Mouse (Mus musculus) activated CD4-positive, CD25-positive, alpha-beta regulatory T cell (primary cell): ENCODE measurements around the gene Alad. TPM values are rescaled to one million over a fixed set of nuclear protein-coding genes. Genes with fewer than 3 reads are reported as not detected.

Experiments used
- polyA plus RNA-seq, 2 experiments: library from polyadenylated mRNA; unstranded; fragments of 100-300 nt; shearing (Covaris generic); gene quantifications; one replicate each; pipeline ENCODE4 v1.2.1; 2017

Alad gene
- 10 to 100 TPM; 61.2 to 61.8 TPM for polyA plus RNA-seq

DNA sequence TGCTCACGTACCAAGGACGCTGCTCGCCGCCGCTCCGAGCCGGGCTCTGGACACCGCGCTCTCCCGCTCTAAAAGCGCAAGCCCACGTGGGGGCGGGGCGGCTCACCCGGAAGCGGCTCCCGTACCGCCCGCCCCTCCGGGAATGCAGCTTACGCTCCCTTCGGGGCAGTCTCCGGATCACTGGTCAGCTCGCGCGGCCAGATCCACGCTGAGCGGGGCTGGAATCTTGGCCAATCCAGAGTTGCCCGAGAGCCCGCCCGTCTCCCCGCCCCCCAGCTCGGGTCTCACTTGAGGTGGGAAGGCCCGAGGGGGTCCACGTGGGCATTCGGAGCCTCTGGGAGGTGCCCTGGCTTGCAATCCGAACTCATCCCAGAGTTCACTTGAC lies at the start of gene Alad:
TSS of gene Alad (minus strand) at position 70 of the 385 bp plus-strand sequence.

DNA sequence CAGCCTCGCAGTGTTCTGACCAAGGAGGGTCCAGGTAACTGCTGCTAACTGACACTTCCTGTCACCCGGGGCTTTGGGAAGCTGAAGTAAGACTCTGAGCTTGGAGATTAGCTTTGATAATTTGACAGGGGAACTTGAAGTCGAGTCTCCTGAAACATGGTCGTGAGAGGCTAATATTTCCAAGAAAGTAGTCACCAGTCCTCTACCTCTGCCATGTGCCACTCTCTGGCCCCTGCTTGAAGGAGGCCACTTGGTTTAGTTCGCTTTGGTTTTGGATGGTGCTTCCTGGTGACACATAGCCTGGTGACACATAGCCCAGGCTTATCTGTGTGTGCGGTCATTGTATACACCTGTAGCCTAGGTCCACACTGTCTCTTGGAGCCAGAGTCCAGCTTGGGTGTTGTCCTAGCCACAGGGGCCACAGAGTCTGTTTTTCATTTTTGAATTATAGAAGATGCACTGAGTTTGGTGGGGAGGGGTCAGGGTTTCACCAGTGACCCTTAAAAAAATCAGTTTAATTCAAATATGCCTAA lies 40.1 kb upstream of the Alad start, which contains the start of gene Rgs3:
TSS of gene Rgs3 (plus strand) at position 51 of the 533 bp plus-strand sequence.

DNA sequence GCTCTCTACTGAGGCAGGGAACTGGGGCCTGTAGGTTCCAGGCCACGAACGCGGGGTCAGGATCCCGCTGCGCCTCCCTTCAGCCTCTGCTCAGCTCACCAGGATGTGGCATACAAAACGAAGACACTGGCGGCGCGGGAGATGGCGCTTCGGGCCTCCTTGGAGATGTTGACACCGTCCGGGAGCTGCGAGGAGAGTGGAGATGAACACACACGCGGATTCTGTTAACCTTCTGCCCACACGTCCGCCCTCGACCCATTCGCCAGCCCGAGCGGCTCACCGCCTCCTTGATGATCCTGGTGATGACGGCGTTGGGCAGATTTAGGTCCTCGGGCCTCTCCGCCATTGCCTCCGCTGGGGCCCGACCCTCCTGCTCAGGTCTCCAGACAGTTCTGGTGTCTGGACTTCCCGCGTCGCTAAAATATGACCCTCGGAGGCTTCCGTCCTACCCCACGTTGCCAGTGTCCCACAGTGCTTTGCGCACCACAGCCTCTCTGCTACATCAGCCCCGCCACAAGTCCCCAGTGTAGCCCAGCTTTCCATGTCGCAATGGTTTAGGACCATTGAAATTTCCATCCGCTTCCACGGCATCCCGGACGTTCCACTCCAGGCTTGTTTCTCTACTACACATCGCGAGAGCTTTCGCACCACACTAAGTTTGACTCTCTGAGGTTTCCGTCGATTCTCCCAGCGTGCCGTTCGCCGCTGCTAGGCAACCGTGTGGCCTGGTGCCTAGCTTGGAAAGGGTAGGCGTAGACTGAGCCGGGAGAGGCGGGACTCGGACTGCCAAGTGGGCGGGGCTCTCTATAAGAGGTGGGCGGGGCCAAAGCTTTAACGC lies 5.2 kb upstream of the Alad start, which contains the start of the genes Pole3 and 4933430I17Rik:
TSS of gene Pole3 (minus strand) at position 418 of the 838 bp plus-strand sequence.
TSS of gene 4933430I17Rik (plus strand) at position 719 of the 838 bp plus-strand sequence.

DNA sequence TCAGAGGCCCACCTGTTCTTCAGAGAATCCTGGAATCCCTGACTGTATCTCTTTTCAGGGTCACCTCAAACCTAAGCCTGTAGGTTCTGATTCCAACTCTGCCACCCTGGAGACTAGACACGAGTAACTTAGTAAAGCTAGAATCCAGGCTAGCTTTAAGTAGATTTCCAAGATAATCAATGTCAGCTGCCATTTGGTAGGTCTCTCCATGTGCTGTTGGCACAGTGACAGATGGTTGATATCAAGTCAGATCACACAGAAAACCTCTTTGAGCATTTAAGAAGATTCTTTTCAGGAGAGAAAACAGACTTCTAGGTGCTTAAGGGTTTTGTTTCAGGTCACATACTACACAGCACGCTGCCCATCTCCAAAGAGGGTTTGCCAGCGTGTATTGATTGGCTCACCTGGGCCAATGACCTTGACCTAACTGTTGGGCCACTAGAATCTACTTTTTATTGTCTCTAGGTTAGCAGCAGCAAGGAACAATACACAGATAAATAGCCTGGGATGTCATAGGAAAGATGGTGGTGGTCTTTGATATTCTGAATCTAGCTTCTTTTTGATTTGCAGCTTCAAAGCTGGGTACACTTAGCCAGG lies 16.2 kb downstream of the Alad start, which contains the start of gene Hdhd3:
TSS of gene Hdhd3 (minus strand) at position 94 of the 597 bp plus-strand sequence.

DNA sequence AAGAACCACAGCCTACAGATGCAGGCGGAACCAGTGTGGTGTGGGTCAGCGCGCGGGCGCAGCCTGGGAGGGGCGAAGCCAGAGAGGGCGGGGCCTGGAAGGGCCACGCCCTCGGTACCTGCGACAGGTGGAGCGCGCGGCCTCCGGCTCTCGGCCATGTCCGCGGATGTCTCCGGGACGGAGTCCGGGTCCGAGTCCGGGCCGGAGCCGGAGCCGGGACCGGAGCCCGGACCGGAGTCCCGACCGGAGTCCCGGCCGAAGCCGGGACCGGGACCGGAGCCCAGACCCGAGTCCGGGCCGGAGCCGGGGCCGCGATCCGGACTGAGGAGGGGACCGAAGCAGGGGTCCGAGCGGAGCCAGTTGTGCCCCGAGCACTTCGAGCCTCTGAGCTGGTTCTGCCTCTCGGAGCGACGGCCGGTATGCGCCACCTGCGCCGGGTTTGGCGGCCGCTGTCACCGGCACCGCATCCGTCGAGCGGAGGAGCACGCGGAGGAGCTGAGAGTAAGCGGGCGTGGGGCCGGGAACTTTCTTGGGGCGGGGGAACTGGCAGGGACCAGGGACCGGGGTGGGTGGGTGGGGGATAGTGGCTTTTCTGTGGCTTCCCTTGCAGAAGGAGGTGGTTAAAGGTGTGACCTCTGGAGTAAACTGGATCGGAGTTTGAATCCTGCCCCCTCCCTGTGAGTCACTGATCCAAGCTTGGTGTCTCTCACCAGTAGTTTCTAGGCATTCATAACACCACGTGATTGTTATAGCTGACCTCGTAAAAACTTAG lies 39.6 kb downstream of the Alad start, which contains the start of gene Bspry:
TSS of gene Bspry (plus strand) at position 117 of the 772 bp plus-strand sequence.

DNA sequence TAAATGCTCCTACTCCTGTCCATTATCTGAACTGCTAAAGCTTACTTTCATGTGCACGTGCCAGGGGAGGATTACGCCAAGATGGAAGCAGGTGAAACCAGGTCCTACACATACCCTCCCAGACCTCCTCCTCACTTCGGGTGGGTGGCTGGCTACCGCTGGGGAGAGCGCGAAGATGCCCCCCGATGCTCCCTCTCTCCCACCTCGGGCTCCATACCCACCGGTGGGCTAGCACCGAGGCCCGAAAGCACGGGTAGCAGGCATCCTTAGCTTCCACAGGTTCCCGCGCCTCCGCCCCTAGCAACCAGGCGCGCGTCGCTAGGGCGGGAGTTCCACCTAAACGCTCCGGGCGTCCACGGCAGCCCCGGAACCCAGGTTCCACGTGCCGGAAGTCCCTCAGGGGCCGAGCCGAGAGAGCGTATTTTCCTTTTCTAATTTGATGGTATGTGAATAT lies 49.1 kb downstream of the Alad start, which contains the start of gene Wdr31:
TSS of gene Wdr31 (minus strand) at position 299 of the 454 bp plus-strand sequence.

Other genes with a start within 250 kb of the Alad start
- 10 to 100 TPM; 49.3 to 57.6 TPM for gene Fkbp15, start 159.4 kb downstream of the Alad start, polyA plus RNA-seq
- gene Slc31a1, start 159.2 kb downstream of the Alad start, polyA plus RNA-seq, result 1 to 10 TPM; 8.6 to 9.4 TPM
- 100 to 1,000 TPM in 1 of 2 experiments, 10 to 100 TPM in 1; 84.1 to 112 TPM for gene Cdc26, start 111.3 kb downstream of the Alad start, polyA plus RNA-seq
- gene Prpf4, start 111.1 kb downstream of the Alad start, polyA plus RNA-seq, result 10 to 100 TPM; 22.6 to 25.4 TPM
- gene Rnf183, start 84.7 kb downstream of the Alad start, polyA plus RNA-seq, result under 1 TPM in 1 of 2 experiments, not detected in 1; 0.52 TPM
- gene Wdr31, start 49.0 kb downstream of the Alad start, polyA plus RNA-seq, result under 1 TPM; 0.37 to 0.93 TPM
- 10 to 100 TPM in 1 of 2 experiments, 1 to 10 TPM in 1; 3.7 to 11.2 TPM for gene Bspry, start 39.9 kb downstream of the Alad start, polyA plus RNA-seq
- gene Hdhd3, start 16.5 kb downstream of the Alad start, polyA plus RNA-seq, result 1 to 10 TPM in 1 of 2 experiments, under 1 TPM in 1; 0.91 to 1.6 TPM
- 10 to 100 TPM; 29.2 to 40.9 TPM for gene Pole3, start 5.2 kb upstream of the Alad start, polyA plus RNA-seq
- not detected for gene 4933430I17Rik, start 5.5 kb upstream of the Alad start, polyA plus RNA-seq
- gene Rgs3, start 39.9 kb upstream of the Alad start, polyA plus RNA-seq, result 100 to 1,000 TPM in 1 of 2 experiments, 10 to 100 TPM in 1; 45.6 to 110 TPM